Mouse (Mus musculus) ES-CJ7 (cell line): ENCODE data around the gene Ranbp3l.

Experiments used
- DNase-seq: peaks from one replicate; pipeline ENCODE4 v3.0.0; 2011; ENCODE audit warnings: low read depth, low spot score

Ranbp3l gene

DNA sequence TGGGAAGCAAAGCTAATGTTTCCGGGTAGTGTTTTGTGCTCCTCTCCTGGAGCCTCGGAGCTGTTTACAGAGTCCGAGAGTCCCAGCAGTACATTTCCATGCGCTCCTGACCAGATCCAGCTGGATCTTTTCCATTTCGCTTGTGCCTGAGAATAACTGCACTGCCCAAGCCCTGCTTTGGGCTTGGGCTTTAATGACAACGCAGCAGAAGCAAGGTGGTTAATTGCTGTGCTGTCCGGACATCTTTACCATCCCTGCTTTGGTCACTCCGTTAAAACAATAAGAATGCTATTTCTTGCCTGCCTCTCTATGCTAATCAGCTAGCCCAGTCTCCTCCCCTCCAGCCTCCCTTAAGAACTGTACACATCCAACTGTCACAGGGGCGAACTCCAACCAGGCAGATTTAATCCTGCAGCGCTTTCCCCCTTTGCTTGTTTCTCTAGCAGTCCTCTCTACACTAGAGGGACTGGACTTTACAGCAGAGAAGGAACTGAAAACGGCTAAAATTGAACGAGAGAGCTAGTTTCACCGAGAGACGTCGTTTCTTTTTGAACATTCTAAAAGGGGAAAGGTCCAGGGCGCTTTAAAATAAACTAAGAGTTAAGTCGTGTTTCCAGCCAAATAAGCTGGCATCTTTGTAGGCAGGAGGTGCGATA lies at the start of gene Ranbp3l:
Ranbp3l (plus strand) TSS at position 377 of the 656 bp plus-strand sequence.
- peak; percentile 28 for DNase-seq

DNA sequence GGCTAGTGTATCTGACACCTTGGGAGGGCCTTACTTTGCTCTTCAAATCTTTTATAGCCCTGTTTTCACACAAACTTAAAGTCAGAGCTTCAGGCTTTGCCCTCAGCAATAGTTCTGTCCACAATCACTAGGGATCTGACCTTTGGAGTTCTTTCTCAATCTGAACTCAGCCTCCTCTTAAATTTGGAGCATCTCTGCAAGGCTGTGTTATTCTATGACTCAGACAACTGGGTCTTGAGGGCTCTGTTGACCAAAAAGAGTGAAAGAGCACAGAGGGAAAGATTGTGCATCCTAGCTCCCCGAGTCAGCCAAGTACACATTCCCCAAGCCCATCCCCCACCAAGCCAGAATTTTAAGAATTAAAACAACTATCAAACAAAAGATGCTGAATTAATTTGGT lies 37.7 kb upstream of the Ranbp3l start:
- DNase-seq: no peak

DNA sequence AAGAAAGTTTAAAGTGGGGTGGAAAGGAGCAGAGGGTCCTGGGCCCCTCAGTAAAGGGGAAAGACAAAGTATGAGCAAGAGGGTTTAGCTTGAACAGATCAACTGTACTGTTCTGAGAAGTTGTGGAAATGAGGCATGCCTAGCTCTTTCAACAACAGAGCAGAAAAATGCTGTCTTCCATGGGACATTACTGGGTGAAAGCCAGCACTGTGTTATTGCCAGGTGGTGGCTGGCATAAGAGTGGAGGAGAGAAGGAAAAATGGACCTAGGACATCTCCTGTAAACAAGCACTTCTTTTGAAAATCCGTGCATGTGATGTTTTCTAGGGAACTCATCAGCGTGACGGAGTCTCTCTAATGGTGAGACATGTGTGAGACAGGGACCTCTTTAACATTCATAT lies 30.8 kb upstream of the Ranbp3l start:
- DNase-seq: no peak

DNA sequence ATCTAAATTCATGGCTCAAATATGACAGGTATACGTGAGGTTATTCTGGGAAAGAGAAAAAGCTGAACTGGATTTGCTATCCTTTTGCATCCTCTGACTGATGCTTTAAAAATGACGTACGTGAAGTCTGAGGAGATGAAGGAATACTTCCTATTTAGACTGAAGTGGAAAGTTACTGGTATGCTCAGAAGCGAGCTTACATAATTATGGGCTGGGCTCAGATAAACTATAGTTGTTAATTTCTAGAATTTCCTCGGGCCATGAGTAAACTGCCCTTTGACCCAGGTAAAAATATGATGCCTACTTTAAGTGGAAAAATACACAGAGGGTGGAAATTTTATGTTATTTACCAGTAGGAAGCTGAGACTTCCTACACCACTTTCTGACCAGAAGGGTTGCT lies 26.9 kb upstream of the Ranbp3l start:
- DNase-seq: no peak

DNA sequence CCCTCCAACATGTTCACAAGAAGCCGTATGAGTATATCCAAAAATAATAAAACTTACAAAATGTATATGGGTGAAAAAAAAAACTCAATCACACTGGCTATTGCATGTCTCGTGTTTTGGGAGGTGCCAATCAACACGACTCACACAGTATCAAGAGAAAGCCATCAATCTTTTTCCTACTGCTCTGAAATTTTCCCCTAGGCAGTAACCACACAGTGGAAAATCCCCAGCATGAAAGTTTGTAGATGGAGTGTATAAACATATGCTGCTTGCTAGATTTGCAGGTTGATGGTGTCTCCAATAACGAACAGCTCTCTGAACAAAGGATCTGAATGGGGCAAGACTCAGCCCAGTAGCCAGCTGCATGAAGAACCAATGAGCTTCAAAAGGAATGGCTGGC lies 16.9 kb upstream of the Ranbp3l start:
- no peak for DNase-seq

DNA sequence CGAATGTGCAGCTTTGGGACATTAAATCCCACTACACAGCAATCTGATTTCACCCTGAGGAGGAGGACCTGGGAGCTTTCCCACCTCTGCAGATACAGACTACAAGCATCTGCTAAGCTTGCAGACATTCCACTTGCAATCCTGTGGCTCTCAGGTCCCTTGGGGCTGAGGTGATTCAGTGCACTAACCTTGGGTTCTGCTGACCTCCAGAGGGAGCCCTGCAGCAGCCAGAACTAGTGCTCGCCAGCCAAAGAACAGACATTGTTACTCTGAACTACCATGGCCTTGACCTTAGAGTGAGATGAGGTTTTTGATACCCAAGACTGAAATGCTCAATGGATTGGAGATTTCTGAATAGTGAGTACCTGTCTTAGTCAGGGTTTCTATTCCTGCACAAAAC lies 4.4 kb upstream of the Ranbp3l start:
- peak; percentile 75 for DNase-seq

DNA sequence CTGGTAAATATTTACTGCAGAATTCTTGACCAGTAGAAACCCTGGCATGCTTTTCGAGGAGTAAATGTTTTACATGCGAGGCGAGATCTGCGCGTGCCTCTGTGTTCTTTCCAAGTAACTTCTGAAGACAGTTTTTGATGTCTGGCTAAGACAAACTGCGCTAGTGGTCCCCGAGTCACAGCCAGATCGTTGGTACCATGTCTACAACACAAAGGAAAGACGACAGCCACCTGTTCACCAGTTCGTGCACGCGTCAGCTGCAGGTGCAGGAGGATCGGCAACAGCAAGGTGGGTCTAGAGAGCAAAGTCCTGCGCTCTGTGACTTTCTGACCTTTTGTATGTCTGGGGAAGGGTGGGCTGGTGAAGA lies 463 bp downstream of the Ranbp3l start:
- no peak for DNase-seq

DNA sequence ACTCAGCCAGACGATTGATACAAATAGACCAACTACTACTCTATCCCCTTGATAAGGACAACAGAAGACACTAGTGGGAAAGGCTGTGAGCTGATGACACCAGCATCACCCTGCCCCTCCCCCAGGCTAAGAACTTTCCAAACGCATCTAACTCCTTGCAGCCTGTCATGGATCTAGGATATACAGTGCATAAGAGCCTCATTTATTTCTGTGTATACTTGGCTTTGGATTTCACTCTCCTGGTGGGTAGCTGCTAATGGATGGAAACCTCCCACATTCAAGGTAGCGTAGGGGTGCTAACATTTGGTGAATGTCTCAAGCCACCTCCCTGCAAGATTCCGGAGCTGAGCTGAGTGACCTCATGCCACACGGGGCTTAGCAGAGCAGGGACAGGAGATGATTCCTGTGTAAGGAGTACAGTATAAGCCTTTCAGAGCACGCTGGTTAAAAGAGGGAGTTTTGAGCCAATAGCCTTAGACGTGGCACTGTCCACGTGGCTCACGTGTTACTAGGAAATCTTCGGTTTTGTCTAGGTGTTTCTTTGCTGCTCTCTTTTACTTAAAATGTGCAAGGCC lies 1.4 kb downstream of the Ranbp3l start:
- DNase-seq: no peak

DNA sequence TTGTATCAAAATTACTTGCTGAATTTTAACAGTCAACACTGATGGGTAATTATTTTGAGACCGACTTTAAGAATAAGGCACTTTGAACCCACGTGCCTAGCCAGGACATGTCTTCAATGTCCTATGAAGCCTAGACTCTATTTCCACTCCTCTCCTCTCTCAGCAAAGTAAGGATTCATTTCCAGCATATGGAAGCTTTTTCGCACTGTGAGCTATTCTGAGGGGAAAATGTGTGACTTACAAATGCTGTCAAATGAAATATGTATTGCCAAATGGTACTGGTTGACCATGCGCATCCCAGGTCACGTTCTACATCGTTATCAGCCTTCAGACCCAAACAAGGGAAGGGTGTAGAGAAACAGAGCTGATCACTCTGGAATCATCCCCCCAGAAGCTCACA lies 23.5 kb downstream of the Ranbp3l start:
- no peak for DNase-seq

DNA sequence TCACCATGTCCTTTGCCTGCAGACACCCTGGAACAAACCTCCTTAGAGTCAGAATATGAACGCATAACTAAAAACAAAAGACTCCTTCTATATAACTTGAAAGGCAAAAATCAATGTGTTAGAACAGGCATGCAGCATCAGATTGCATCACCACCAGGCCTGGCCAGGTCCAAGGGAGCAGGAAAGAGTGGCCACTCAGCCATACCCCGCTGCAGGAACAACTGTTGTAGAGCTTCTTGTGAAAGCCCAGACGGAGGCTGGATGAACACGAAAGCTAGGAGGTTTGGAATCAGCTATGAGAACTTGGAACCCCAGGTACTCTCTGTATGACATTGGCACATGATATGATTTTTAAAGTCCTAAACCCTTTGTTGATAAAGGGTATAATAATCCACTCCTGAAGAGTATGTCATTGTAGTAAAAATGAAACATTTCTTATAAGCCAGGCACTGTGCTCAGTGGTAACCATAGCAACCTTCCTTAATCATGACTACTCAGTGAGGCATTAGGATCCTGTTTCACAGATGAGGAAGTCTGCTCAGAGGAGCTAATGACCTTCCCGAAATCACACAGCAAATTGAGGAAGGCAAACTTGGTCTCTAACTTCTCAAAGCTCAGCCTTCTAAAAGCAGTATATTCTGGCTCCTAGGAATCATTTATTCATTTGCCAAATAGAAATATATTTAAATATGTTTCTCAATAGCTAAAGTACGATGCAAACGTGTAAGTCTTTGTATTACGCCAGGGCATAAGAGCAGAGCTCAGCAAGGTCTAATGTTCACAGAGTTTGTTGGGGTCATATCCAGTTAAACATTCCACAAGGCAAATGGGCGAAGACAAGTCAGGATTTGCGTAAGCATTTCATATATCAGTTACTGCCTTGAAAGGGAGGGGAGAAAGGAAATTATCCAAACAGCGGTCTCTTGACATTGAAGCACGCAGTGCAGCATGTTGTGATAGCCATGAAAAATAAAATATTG lies 24.4 kb downstream of the Ranbp3l start:
- no peak for DNase-seq

DNA sequence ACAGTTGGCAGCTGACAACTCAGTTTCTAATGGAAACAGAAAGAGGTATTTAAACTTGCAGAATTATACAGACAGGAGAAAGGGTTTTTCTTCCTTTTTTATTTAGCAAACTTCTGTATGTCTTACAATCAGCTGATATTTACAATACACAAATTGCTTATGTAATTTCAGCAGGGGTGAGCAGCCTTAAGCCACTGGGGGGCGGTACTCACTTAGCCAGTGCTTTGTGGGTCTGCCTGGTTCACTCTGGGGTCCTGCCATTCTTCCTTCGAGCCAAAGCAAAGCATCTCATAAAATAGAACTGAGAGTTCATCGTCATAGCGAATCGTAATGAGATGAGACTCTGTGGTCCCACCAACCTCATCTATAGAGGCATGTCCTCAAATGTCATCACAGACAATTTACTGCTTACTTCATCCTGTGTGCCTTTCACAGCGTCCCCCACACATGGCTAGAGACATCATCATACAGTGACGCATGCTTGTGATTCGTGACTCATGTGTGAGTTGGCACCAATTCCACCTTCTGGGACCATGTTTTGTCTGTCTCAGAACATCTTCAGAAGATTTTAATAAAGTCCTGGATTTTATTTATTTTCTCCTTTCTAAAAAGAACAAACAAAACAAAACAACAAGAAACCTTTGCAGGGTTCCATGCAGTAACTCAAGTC lies 27.0 kb downstream of the Ranbp3l start:
- peak; percentile 9 for DNase-seq

DNA sequence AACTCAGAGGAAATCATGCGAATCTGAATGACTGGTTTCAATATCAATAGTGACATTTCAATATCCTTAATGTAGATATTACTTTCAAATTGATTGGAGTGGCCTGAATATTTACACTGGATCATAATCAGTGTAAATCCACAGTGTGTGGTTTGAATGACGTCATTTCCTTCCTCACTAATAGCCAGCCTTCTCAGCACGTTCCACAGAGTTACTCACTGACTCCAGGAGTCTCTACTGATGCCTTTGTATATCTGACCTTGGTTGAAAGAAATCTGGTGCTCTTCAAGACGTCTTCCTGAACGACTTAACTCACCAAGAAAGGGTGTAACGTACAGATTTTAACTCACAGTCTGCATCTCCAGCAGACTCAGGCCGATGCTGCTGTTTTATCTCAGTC lies 27.7 kb downstream of the Ranbp3l start:
- DNase-seq: no peak

DNA sequence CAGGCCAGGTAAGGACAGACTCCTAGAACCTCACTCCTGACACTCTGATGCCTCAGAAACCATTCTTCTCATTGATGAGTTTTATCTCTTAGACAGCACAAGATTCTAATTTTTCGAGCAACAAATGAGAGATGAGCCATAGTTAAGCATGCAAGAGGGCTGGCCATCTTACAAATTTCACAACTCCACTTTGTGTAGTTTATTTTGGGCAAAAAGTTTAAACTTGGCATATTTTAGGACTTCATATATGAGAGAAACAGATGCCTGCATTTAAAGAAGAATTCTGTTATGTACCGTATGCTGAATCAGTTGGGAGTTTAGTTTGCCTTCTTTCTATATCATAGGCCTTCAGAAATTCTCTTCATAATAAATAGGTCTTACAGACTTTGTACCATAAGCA lies 35.0 kb downstream of the Ranbp3l start:
- DNase-seq: no peak

DNA sequence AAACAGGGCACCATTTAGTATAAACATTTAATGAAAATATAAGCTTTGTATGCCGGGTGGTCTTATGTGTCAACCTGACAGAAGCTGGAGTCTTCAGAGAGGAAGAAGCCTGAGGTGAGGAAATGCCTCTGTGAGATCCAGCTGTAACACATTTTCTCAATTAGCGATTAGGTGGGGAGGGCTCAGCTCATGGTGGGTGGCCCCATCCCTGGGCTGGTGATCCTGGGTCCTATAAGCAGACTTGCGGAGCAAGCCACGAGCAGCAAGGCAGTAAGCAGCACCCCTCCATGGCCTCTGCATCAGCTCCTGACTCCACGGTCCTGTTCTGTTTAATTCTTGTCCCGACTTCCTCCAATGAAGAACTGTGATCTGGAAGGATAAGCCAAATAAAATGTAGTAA lies 41.4 kb downstream of the Ranbp3l start:
- DNase-seq: no peak

DNA sequence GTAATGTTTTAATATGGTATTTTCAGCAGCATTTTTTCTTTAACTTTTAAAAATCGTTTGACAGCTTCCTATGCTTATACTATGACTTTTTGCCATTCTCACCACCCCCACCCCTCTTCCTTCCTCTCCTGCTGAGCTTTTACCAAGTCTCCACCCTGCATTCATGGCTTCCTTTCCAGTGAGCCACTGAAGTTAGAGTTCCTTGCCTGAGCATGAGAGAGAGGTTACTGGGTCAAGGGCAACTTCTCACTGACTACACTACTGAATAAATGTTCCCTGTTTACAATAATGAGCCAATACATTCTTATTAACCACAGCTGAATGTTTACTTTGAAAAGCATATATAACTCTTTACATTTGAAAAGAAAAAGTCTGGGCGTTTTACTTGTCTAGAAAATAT lies 46.8 kb downstream of the Ranbp3l start:
- DNase-seq: peak; percentile 64

DNA sequence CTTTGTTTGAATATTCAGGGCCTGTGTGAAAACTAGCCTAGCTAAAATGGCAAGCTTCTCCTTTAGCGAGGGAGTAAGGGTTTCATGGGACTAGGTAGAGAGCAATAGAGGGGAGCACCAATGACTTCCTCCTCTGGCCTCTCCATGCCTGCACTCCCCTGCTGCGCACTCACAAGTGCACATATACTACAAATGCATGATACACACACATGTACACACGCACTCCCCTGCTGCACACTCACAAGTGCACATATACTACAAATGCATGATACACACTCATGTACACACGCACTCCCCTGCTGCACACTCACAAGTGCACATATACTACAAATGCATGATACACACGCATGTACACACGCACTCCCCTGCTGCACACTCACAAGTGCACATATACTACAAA lies 47.7 kb downstream of the Ranbp3l start:
- peak; percentile 15 for DNase-seq

DNA sequence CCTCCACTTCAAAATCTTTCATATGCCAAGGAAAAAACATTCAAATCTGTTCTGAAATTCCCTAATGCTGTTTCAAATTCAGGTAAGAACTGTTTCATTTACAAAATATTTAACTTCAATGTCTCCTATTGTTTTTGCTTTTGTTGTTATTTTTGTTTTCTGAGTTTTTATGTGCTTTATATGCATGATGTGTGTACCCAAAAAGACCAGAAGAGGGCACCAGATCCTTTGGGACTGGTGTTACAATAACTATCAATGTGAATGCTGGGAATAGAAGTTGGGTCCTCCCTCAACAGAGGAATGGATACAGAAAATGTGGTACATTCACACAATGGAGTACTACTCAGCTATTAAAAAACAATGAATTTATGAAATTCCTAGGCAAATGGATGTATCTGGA lies 88.0 kb downstream of the Ranbp3l start:
- peak; percentile 22 for DNase-seq

DNA sequence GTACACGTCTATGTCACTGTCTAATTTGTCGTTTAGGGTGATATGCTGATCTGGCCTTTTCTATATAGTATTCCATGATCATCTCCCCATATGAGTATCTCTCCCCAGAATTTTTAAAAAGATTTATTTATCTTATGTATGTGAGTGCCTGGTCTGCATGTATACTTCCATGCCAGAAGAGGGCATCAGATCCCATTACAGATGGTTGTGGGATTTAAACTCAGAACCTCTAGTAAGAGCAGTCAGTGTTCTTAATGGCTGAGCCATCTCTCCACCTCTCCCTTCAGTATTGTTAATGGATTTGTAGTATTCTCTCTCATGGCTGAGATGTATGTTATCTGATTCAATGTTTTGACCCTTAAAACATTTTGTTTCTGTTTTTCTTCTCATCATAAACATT lies 92.1 kb downstream of the Ranbp3l start:
- no peak for DNase-seq

DNA sequence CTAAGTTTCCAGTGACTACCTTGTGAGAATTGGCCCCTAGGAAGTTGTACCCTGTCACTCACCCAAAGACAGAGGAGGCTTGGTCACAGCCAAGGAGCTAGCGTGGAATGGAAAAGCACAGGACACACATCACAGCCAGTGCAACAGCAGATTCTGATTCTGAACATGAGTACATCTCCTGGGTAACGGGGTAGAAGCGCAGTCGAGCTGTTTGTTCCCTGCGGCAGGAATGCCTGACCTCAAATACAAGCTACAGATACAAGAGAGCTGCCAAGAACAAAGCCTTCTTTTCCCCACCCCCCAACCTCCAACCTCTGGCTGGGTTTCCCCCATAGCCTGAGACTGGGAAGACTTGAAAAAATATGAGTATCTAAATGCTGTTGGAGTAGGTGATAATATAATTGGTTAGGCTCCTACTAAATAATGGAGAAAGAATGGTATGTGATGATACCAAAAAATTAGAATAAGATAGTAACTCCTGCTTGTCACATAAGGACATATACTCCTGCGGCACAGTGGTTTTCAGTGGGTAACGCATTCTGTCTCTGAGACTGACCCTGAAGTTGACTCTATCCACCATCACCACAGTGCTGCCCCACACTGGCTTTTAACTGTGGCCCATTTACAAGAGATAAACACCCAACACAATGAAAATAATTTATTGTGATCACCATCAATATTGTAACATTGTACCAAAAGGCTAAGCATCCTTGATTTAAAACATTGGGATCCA lies 93.6 kb downstream of the Ranbp3l start:
- no peak for DNase-seq

DNA sequence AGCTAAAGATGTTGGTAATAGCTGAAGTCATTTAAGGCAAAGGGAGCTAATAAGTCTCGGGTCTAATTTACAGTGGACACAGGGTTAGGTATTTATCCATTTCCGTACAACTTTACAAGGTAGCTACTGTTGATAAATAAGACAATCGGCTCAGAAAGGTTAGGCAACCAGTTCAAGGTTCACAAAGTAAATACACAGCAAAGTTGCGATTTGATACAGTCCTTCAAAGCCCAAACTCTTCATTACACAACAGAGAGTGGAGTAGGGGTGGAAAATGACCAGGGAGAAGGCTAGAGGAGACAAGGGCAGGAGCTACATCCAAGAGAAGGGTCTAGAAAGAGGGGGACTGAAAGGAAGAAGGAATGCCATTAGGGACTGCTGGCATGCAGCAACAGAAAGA lies 101.1 kb downstream of the Ranbp3l start:
- DNase-seq: no peak

DNA sequence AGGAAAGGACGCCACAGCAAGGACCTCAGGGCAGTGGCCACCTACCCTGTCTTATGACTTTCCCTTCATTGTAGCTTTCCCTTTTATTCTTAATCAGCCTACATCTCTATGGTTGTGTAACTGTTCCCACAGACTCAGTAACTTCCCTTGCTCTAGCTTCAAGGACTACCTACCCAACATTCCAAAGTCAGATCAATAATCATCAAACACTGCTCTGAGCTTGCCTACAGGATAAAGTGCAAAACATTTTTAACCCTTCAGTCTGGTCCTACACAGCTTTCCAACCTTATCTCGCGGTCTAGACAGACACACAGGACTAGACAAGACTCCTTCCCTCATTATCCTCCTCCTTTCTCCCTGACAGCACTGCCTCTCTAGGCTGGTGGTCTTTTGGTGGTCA lies 102.6 kb downstream of the Ranbp3l start:
- no peak for DNase-seq
